Mouse (Mus musculus) liver, embryonic 14.5 days (tissue): Measurements from ENCODE around the gene Cdk12.

Experiments
- CTCF ChIP-seq: IDR thresholded peaks from 2 replicates; pipeline ENCODE4 v1.5.1; 2016; ENCODE audit warnings: antibody characterized with exemption, low read depth, control low read depth
- EP300 ChIP-seq: IDR thresholded peaks from 2 replicates; pipeline ENCODE4 v1.6.1; 2016; ENCODE audit warnings: antibody characterized with exemption, low read depth

GRCm38 (mm10) chr11:98270466-98270865, 67.6 kb downstream of the Cdk12 start:
- TF ChIP-seq CTCF = no peak
- no peak for TF ChIP-seq EP300
